ENCODE assay signal across 8 mouse cellular contexts in the genomic region with DNA sequence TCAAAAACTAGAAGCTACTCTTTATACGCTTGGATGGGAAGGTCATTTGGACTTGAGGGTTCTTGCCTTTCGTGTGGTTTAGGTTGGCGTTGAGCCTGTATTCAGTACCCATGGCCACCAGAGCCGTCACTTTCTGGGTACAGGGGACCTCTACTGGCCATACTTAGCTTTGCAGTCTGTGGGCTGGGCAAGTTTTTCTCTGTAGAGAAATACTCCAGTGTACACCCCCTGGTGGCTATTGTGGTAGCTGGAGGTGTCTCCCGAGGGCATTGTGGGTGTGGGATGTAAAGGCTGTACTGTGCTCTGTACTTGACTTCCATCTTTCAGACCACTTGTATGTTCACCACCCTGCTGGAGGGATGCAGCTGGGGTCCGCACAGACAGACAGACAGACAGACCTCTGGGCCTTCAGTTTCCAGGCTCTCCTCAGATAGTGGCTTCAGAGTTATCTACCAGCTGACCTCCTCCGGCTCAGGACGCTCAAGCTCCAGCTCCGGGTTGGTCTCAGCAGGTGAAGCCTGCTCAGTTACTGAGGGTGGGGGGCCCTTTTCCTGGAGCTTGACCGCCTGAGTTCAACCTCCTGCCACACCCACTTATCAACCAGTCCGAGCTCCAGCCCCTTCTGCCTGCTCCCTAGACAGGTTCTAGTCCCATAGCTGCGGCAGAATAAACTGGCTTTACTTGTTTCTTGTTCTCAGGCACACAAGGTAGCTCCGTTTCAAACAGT. TPM values are rescaled to one million over a fixed set of nuclear protein-coding genes. Genes with fewer than 3 reads are reported as not detected.
A peak's percentile ranks its signal among the peaks of the same experiment; 100 is the strongest.
DNase-seq lines count a peak whose midpoint lies in the region; ATAC-seq and TF ChIP-seq lines count a peak whose summit lies in the region.

No protein-coding gene starts in this region.

- no peak overlapping the region for H3K4me2 ChIP-seq in forebrain, embryonic 13.5 days
- H3K4me2 ChIP-seq in heart, postnatal 0 days (ENCODE audit: low read depth, low read length), result no peak overlapping the region
- H3K4me2 ChIP-seq in liver, embryonic 14.5 days (ENCODE audit: low read depth), result no peak overlapping the region
- H3K4me2 ChIP-seq in neural tube, embryonic 12.5 days (replicated peaks), result no peak overlapping the region

- WGBS in forebrain, embryonic 13.5 days, result 42% methylated on average over 13 of the region's 13 CpGs
- 27% methylated on average over 13 of the region's 13 CpGs for WGBS in heart, postnatal 0 days
- WGBS in liver, embryonic 14.5 days (ENCODE audit: insufficient replicate concordance), result 29% methylated on average over 13 of the region's 13 CpGs
- 43% methylated on average over 13 of the region's 13 CpGs for WGBS in neural tube, embryonic 12.5 days

- peaks cover 10% of the 10 kb centered on the region for H3K4me1 ChIP-seq in E14TG2a.4 (replicated peaks; ENCODE audit: low read depth, low read length)
- no peaks in the 10 kb centered on the region for H3K4me1 ChIP-seq in forebrain, embryonic 13.5 days
- no peaks in the 10 kb centered on the region for H3K4me1 ChIP-seq in heart, postnatal 0 days (ENCODE audit: control insufficient read depth, insufficient read depth)
- H3K4me1 ChIP-seq in liver, embryonic 14.5 days (replicated peaks; ENCODE audit: control insufficient read depth in 2 of 2, insufficient read depth in 2 of 2, low read length in 1 of 2), result no peaks in the 10 kb centered on the region
- no peaks in the 10 kb centered on the region for H3K4me1 ChIP-seq in neural tube, embryonic 12.5 days

- no peak overlapping the region for H3K27ac ChIP-seq in forebrain, embryonic 13.5 days
- H3K27ac ChIP-seq in heart, postnatal 0 days (ENCODE audit: low read depth), result no peak overlapping the region
- H3K27ac ChIP-seq in liver, embryonic 14.5 days, result no peak overlapping the region
- no peak overlapping the region for H3K27ac ChIP-seq in neural tube, embryonic 12.5 days

- no peaks in the 10 kb centered on the region for H3K27me3 ChIP-seq in E14TG2a.4 (ENCODE audit: insufficient read depth, low read length)
- no peaks in the 10 kb centered on the region for H3K27me3 ChIP-seq in forebrain, embryonic 13.5 days
- no peaks in the 10 kb centered on the region for H3K27me3 ChIP-seq in heart, postnatal 0 days (ENCODE audit: control insufficient read depth, insufficient read depth, low read length)
- H3K27me3 ChIP-seq in liver, embryonic 14.5 days (ENCODE audit: control insufficient read depth, insufficient read depth, low read length), result no peaks in the 10 kb centered on the region
- no peaks in the 10 kb centered on the region for H3K27me3 ChIP-seq in neural tube, embryonic 12.5 days (replicated peaks)

- H3K9ac ChIP-seq in forebrain, embryonic 13.5 days, result no peak overlapping the region
- H3K9ac ChIP-seq in heart, postnatal 0 days (replicated peaks; ENCODE audit: low read depth, low read length), result no peak overlapping the region
- no peak overlapping the region for H3K9ac ChIP-seq in liver, embryonic 14.5 days (replicated peaks)
- H3K9ac ChIP-seq in neural tube, embryonic 12.5 days, result no peak overlapping the region

- peak overlapping the region; percentile 66 for H3K4me3 ChIP-seq in E14TG2a.4 (replicated peaks; ENCODE audit: low read length)
- H3K4me3 ChIP-seq in forebrain, embryonic 13.5 days, result no peak overlapping the region
- H3K4me3 ChIP-seq in heart, postnatal 0 days (ENCODE audit: low read depth, low read length), result no peak overlapping the region
- H3K4me3 ChIP-seq in liver, embryonic 14.5 days (ENCODE audit: insufficient read depth in 1 of 2, low read depth in 2 of 2, low read length in 2 of 2), result no peak overlapping the region
- no peak overlapping the region for H3K4me3 ChIP-seq in neural tube, embryonic 12.5 days

- ATAC-seq in forebrain, embryonic 13.5 days, result peak; percentile 85
- ATAC-seq in heart, postnatal 0 days (ENCODE audit: insufficient read depth, low read depth), result peak; percentile 88
- peak; percentile 84 for ATAC-seq in liver, embryonic 14.5 days (ENCODE audit: insufficient read depth)
- peak; percentile 78 for ATAC-seq in neural tube, embryonic 12.5 days (ENCODE audit: low FRiP score, low read depth)

- DNase-seq in c-Kit-positive CD71-positive TER-119-positive erythroid progenitor cells, embryonic 14.5 days (ENCODE audit: low spot score), result peak; percentile 92
- peak; percentile 85 for DNase-seq in heart, postnatal 0 days (ENCODE audit: low spot score)
- peak; percentile 94 for DNase-seq in kidney, postnatal 36 days
- peak; percentile 79 to 85 (median 80) for DNase-seq in liver, embryonic 14.5 days (ENCODE audit: low read depth in 3 of 3, low spot score in 3 of 3)
- peak; percentile 50 for DNase-seq in telencephalon, adult 2 months (ENCODE audit: low read depth, low spot score)

- TF ChIP-seq EP300 in heart, postnatal 0 days (IDR thresholded peaks at IDR 0.05; ENCODE audit: low read depth), result no peak
- peak; percentile 37; the same call in 1 of the 2 replicates for TF ChIP-seq EP300 in liver, embryonic 14.5 days (IDR thresholded peaks at IDR 0.05; ENCODE audit: low read depth)

- peak; percentile 99 for TF ChIP-seq CTCF in E14TG2a.4 (conservative IDR thresholded peaks at IDR 0.05; ENCODE audit: low read length)
- TF ChIP-seq CTCF in heart, postnatal 0 days (IDR thresholded peaks at IDR 0.05; ENCODE audit: low read depth), result peak; percentile 98
- peak; percentile 99 for TF ChIP-seq CTCF in liver, embryonic 14.5 days (IDR thresholded peaks at IDR 0.05; ENCODE audit: low read depth)

- H3K36me3 ChIP-seq in E14TG2a.4 (ENCODE audit: insufficient read depth, low read length), result no peaks in the 10 kb centered on the region
- no peaks in the 10 kb centered on the region for H3K36me3 ChIP-seq in forebrain, embryonic 13.5 days (ENCODE audit: poor library complexity, severe bottlenecking)
- H3K36me3 ChIP-seq in heart, postnatal 0 days (replicated peaks; ENCODE audit: control insufficient read depth, insufficient read depth, low read length), result no peaks in the 10 kb centered on the region
- H3K36me3 ChIP-seq in liver, embryonic 14.5 days (replicated peaks; ENCODE audit: control insufficient read depth, insufficient read depth, low read depth), result no peaks in the 10 kb centered on the region
- no peaks in the 10 kb centered on the region for H3K36me3 ChIP-seq in neural tube, embryonic 12.5 days

- H3K9me3 ChIP-seq in E14TG2a.4 (ENCODE audit: low read length), result no peaks in the 10 kb centered on the region
- H3K9me3 ChIP-seq in forebrain, embryonic 13.5 days (replicated peaks), result no peaks in the 10 kb centered on the region
- no peaks in the 10 kb centered on the region for H3K9me3 ChIP-seq in heart, postnatal 0 days (replicated peaks; ENCODE audit: control insufficient read depth, low read length)
- H3K9me3 ChIP-seq in liver, embryonic 14.5 days (ENCODE audit: control insufficient read depth, low read length), result no peaks in the 10 kb centered on the region
- H3K9me3 ChIP-seq in neural tube, embryonic 12.5 days, result no peaks in the 10 kb centered on the region

RNA-seq across cellular contexts. Expression of a gene that starts 34.2 kb away (rescaled TPM):
- 80.9 and 84.4 TPM in 2 replicates for polyA plus RNA-seq in forebrain, embryonic 13.5 days (2015; fragmentation: Nextera tagmentation; extraction: Ambion mirVana)
- total RNA-seq in heart, postnatal 0 days (2014; rRNA removed; ENCODE audit: low replicate concordance), result 10.0 and 12.8 TPM in 2 replicates
- 30.0 and 30.8 TPM in 2 replicates for polyA plus RNA-seq in heart, postnatal 0 days (2015; fragmentation: Nextera tagmentation; extraction: Ambion mirVana)
- 7.3 and 16.8 TPM in 2 replicates for polyA plus RNA-seq in liver, embryonic 14.5 days (2012; rRNA removed)
- 38.9 and 39.2 TPM in 2 replicates for polyA plus RNA-seq in liver, embryonic 14.5 days (2014; fragmentation: Nextera tagmentation; extraction: Ambion mirVana)
- polyA plus RNA-seq in neural tube, embryonic 12.5 days (2016; fragmentation: Nextera tagmentation; extraction: Ambion mirVana), result 70.2 and 85.2 TPM in 2 replicates

RNA-seq across cellular contexts. Expression of a gene that starts 45.3 kb away (rescaled TPM):
- 116 and 122 TPM in 2 replicates for polyA plus RNA-seq in forebrain, embryonic 13.5 days (2015; fragmentation: Nextera tagmentation; extraction: Ambion mirVana)
- total RNA-seq in heart, postnatal 0 days (2014; rRNA removed; ENCODE audit: low replicate concordance), result 25.7 and 55.0 TPM in 2 replicates
- 66.1 and 71.3 TPM in 2 replicates for polyA plus RNA-seq in heart, postnatal 0 days (2015; fragmentation: Nextera tagmentation; extraction: Ambion mirVana)
- 7.7 and 15.1 TPM in 2 replicates for polyA plus RNA-seq in liver, embryonic 14.5 days (2012; rRNA removed)
- polyA plus RNA-seq in liver, embryonic 14.5 days (2014; fragmentation: Nextera tagmentation; extraction: Ambion mirVana), result 31.6 and 34.1 TPM in 2 replicates
- 120 and 139 TPM in 2 replicates for polyA plus RNA-seq in neural tube, embryonic 12.5 days (2016; fragmentation: Nextera tagmentation; extraction: Ambion mirVana)
